Mouse (Mus musculus) hindbrain, embryonic 12.5 days (tissue): ENCODE measurements around the gene Igf2r. TPM values are rescaled to one million over a fixed set of nuclear protein-coding genes. Genes with fewer than 3 reads are reported as not detected.

Experiments used
- ATAC-seq: fragments of 200-750 bp; cut with Nextera tagmentation; 2 replicates; pipeline ENCODE4 v1.8.0; 2017; ENCODE audit warnings: moderate TSS enrichment; ENCODE audit not compliant: low FRiP score
- H3K27ac ChIP-seq: fragments of 300-500 bp; sonication (generic); 2 replicates; pipeline ENCODE4 v1.5.1; 2016; ENCODE audit warnings: mild to moderate bottlenecking
- H3K27me3 ChIP-seq: fragments of 300-500 bp; sonication (generic); 2 replicates; pipeline ENCODE4 v1.6.1; 2016; ENCODE audit warnings: mild to moderate bottlenecking
- H3K36me3 ChIP-seq: fragments of 300-500 bp; sonication (generic); 2 replicates; pipeline ENCODE4 v1.6.1; 2016; ENCODE audit warnings: mild to moderate bottlenecking
- H3K4me1 ChIP-seq: fragments of 300-500 bp; sonication (generic); 2 replicates; pipeline ENCODE4 v1.6.1; 2016
- H3K4me2 ChIP-seq: fragments of 300-500 bp; sonication (generic); replicated peaks from 2 replicates; pipeline ENCODE4 v1.6.1; 2016; ENCODE audit warnings: mild to moderate bottlenecking
- H3K4me3 ChIP-seq: fragments of 300-500 bp; sonication (generic); 2 replicates; pipeline ENCODE4 v1.5.1; 2016; ENCODE audit warnings: mild to moderate bottlenecking
- H3K9ac ChIP-seq: fragments of 300-500 bp; sonication (generic); 2 replicates; pipeline ENCODE4 v1.6.1; 2016; ENCODE audit warnings: mild to moderate bottlenecking, moderate library complexity
- H3K9me3 ChIP-seq: fragments of 300-500 bp; sonication (generic); replicated peaks from 2 replicates; pipeline ENCODE4 v1.6.1; 2016; ENCODE audit warnings: mild to moderate bottlenecking
- WGBS: fragments of 180-500 bp; shearing (Covaris S2); methylation state at CpG from one replicate; pipeline ENCODE4 v1.1.7; 2016; 5-methylcytosine and 5-hydroxymethylcytosine counted together
- polyA plus RNA-seq: library from polyadenylated mRNA; unstranded; fragments of >200 nt; fragmentation: Nextera tagmentation; extraction: Ambion mirVana; gene quantifications from 2 replicates; pipeline ENCODE4 v1.2.1, GENCODE M21; 2016

The Igf2r gene
- polyA plus RNA-seq, 1 experiment from 2014 or later = 27.5 TPM

- H3K36me3 ChIP-seq = no peaks in the 10 kb centered on the region
- no peaks in the 10 kb centered on the region for H3K27me3 ChIP-seq
- ATAC-seq = no peak
- WGBS = 86% methylated on average over 5 of the region's 5 CpGs
- H3K4me2 ChIP-seq = no peak overlapping the region
- no peaks in the 10 kb centered on the region; the same call in 1 of the 2 replicates for H3K9me3 ChIP-seq
- peaks cover 32% of the 10 kb centered on the region for H3K4me1 ChIP-seq
- H3K27ac ChIP-seq = no peak overlapping the region
- no peak overlapping the region for H3K9ac ChIP-seq
- H3K4me3 ChIP-seq = no peak overlapping the region
Measured at GRCm38 (mm10) chr17:12770500-12770899, 1.0 kb upstream of the Igf2r start.

GRCm38 (mm10) chr17:12768415-12769379 lies 767 bp downstream of the Igf2r start:
- no peaks in the 10 kb centered on the region for H3K27me3 ChIP-seq
- H3K4me2 ChIP-seq = peak overlapping the region; percentile 71
- H3K4me3 ChIP-seq = peak overlapping the region; percentile 53
- ATAC-seq = peak; percentile 46; the same call in 1 of the 2 replicates
- peak overlapping the region; percentile 24 for H3K27ac ChIP-seq
- WGBS = 18% methylated on average over 40 of the region's 41 CpGs
- no peaks in the 10 kb centered on the region for H3K36me3 ChIP-seq
- peaks cover 33% of the 10 kb centered on the region for H3K4me1 ChIP-seq
- peak overlapping the region; percentile 68 for H3K9ac ChIP-seq
- no peaks in the 10 kb centered on the region for H3K9me3 ChIP-seq

DNA sequence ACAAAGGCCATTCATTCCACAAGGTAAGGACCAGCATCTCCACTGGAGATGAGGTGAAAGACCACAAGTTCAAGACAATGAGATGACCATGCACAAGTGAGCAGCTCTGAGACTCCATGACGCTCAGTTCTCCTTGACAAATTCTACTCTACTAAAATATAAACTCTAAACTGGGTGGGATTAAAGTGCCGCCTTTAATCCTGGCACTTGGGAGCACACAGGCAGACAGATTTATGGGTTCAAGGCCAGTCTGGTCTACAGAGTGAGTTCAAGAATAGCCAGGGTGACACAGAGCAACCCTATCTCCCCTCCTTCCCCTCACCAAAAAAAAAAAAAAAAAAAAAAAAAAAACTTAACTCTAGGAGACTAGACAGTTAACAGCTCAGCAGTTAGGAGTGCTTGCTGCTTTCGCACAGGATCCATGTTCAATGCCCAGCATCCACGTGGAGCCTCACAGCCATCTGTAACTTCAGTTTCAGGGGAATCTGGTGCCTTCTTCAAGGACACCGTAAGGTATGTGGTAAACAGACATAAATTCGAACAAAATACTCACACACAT lies 2.1 kb downstream of the Igf2r start:
- no peak overlapping the region for H3K9ac ChIP-seq
- H3K9me3 ChIP-seq = no peaks in the 10 kb centered on the region
- no peaks in the 10 kb centered on the region for H3K36me3 ChIP-seq
- ATAC-seq = no peak
- H3K4me3 ChIP-seq = no peak overlapping the region
- H3K27ac ChIP-seq = no peak overlapping the region
- H3K4me2 ChIP-seq = no peak overlapping the region; the same call in 1 of the 2 replicates
- H3K4me1 ChIP-seq = peaks cover 33% of the 10 kb centered on the region
- H3K27me3 ChIP-seq = no peaks in the 10 kb centered on the region
- WGBS = 93% methylated on average over 6 of the region's 6 CpGs

- no peaks in the 10 kb centered on the region for H3K9me3 ChIP-seq
- no peaks in the 10 kb centered on the region for H3K36me3 ChIP-seq
- no peak overlapping the region for H3K4me3 ChIP-seq
- no peaks in the 10 kb centered on the region for H3K27me3 ChIP-seq
- no peak overlapping the region for H3K9ac ChIP-seq
- H3K27ac ChIP-seq = no peak overlapping the region
- WGBS = 94% methylated on average over 2 of the region's 2 CpGs
- no peak for ATAC-seq
- peaks cover 42% of the 10 kb centered on the region for H3K4me1 ChIP-seq
- H3K4me2 ChIP-seq = no peak overlapping the region
Measured at GRCm38 (mm10) chr17:12763412-12763811, 6.1 kb downstream of the Igf2r start.

DNA sequence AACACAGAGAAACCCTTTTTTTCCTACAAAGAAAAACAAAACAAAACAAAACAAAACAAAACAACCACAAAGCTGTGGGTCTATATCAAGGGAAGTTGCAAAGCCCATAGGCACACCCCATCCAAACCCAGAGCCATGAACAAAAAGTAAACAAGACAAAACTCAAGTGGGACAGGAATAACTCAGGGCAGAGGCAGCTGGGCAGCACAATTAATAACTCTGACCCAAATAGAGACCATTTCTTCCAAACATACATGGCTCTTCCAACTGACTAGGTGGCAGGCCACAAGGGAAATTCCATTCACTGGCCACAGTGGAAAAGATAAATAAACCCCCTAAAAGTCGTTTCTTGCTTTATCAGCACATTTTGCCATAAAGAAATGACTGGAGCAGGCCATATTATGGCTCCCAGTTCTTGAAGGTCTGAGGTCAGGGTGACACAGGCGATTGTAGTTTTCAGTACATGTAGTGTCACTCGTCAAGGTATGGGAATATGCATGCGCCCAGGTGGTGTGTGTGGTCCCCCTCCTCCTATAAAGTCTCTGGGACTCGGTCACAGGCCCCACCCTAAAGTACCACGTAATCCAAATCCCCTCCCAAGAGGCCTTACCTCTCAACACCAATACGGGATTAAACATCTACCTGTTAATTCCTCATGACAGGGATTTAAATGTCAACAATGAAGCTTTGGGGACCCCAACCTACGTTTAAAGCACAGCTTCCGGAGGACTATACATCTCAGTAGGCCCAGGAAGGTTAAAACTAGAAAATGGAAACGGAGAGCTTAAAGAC lies 8.9 kb downstream of the Igf2r start:
- H3K4me1 ChIP-seq = peaks cover 20% of the 10 kb centered on the region
- no peaks in the 10 kb centered on the region for H3K36me3 ChIP-seq
- H3K27me3 ChIP-seq = no peaks in the 10 kb centered on the region
- no peak for ATAC-seq
- H3K27ac ChIP-seq = no peak overlapping the region
- WGBS = 84% methylated on average over 10 of the region's 10 CpGs
- no peak overlapping the region for H3K9ac ChIP-seq
- no peak overlapping the region for H3K4me3 ChIP-seq
- H3K4me2 ChIP-seq = no peak overlapping the region
- no peaks in the 10 kb centered on the region for H3K9me3 ChIP-seq

DNA sequence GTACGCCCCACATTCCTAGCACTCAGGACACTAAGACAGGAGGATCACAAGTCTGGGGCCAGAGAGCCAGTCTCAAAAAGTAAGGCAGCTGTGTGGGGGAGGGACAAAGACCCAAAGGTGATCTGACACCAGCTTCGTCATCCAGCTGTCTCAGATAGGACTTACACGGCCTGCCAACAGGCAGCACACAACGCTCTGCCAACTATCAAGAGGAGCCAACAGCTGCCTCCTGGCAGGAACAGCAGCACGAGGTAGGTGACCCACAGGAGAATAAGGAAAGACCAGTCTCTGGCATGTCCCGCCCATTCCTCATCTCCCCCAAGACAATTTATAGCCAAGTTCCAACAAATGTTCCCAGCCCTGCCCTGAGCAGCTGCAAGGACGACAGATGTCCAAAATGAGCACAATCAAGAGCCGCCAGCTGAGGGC lies 9.8 kb downstream of the Igf2r start:
- H3K9me3 ChIP-seq = no peaks in the 10 kb centered on the region
- H3K4me3 ChIP-seq = no peak overlapping the region
- H3K4me2 ChIP-seq = no peak overlapping the region
- H3K36me3 ChIP-seq = no peaks in the 10 kb centered on the region
- H3K27ac ChIP-seq = no peak overlapping the region
- no peak for ATAC-seq
- H3K27me3 ChIP-seq = no peaks in the 10 kb centered on the region
- H3K9ac ChIP-seq = no peak overlapping the region
- 70% methylated on average over 8 of the region's 8 CpGs for WGBS
- peaks cover 22% of the 10 kb centered on the region for H3K4me1 ChIP-seq

DNA sequence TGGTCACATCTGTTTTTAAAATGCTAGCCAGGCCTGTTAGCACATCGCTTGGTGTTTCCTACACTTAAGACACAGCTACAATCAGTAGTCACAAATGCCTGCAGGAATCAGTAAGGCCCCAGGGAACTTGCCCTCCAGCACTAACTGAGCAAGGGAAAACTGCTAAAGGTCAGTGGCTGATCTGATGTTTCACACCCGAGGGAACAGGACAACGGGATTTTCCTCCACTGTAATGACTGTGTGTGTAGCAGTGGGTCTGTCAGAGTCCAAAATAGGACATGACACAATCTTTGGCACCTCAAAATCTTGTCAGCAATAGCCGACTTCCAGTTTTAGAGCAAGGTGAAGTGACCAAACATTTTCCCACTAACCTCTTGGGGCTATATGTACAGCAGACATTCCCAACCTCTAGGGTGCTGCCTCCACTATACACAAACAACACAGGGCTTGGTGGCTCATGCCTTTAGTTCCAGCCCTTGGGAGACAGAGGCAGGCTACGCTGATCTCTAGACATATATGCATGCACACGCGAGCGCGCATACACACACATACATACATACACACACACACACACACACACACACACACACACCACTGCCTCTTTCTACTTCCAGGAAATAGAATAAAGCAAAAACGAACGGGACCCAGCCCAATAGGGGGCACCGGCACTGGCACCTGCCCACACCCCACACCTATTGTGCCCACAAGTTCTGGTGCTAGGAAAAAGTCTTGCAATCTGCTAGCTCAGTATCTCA lies 10.6 kb downstream of the Igf2r start:
- H3K9ac ChIP-seq = no peak overlapping the region
- WGBS = 84% methylated on average over 12 of the region's 12 CpGs
- no peak overlapping the region for H3K4me2 ChIP-seq
- no peak overlapping the region for H3K4me3 ChIP-seq
- no peaks in the 10 kb centered on the region for H3K9me3 ChIP-seq
- no peak overlapping the region for H3K27ac ChIP-seq
- H3K4me1 ChIP-seq = peaks cover 22% of the 10 kb centered on the region
- ATAC-seq = no peak
- H3K36me3 ChIP-seq = no peaks in the 10 kb centered on the region
- H3K27me3 ChIP-seq = no peaks in the 10 kb centered on the region

DNA sequence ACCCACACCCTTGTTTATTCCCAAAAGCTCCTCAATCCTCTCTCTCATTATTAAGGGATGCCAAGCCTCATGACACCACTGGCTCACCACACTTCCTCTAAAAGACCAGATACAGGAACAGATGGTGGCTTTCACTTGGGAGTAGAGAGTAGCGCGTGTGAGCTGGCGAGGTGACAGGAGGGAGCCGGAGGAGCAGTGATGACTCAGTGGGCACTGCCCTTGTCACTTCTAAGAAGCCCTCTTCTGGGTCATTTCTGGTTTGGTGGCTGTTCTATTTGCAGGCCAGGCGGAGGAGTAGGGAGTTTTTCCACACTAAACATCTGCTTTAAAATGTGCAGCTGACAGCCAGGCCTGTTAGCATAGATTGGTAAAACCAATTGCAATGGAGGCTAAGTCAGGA lies 11.5 kb downstream of the Igf2r start:
- H3K27ac ChIP-seq = no peak overlapping the region
- WGBS = 74% methylated on average over 5 of the region's 5 CpGs
- no peaks in the 10 kb centered on the region for H3K27me3 ChIP-seq
- H3K4me2 ChIP-seq = no peak overlapping the region
- no peak overlapping the region for H3K9ac ChIP-seq
- ATAC-seq = no peak
- peaks cover 23% of the 10 kb centered on the region for H3K4me1 ChIP-seq
- no peak overlapping the region for H3K4me3 ChIP-seq
- H3K9me3 ChIP-seq = no peaks in the 10 kb centered on the region
- no peaks in the 10 kb centered on the region for H3K36me3 ChIP-seq

DNA sequence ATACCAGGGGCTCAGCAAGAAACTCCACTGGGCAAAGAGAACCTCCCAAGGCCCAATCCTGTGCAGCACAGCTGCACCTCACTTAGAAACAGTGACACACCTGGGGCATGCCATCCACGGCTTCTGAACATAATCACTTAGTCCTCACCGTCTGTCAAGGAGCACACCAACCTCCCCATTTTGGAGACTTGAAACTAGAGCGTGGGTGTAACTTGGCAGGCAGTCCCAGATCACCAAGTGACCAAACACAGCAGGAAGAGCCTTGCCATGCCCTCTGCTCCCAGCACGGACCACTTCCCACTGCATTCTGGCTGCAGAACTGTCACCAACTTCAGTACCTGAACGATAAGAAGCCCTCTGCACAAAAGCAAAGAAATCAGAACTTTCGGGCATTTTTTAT lies 12.3 kb downstream of the Igf2r start:
- H3K9me3 ChIP-seq = no peaks in the 10 kb centered on the region
- ATAC-seq = no peak
- peaks cover 30% of the 10 kb centered on the region for H3K4me1 ChIP-seq
- WGBS = 90% methylated on average over 6 of the region's 6 CpGs
- H3K4me3 ChIP-seq = no peak overlapping the region
- H3K36me3 ChIP-seq = no peaks in the 10 kb centered on the region
- no peak overlapping the region for H3K4me2 ChIP-seq
- no peak overlapping the region for H3K9ac ChIP-seq
- no peaks in the 10 kb centered on the region for H3K27me3 ChIP-seq
- no peak overlapping the region for H3K27ac ChIP-seq

- no peaks in the 10 kb centered on the region for H3K9me3 ChIP-seq
- H3K27ac ChIP-seq = no peak overlapping the region
- H3K4me3 ChIP-seq = no peak overlapping the region
- no peak overlapping the region for H3K9ac ChIP-seq
- H3K36me3 ChIP-seq = no peaks in the 10 kb centered on the region
- no peak overlapping the region for H3K4me2 ChIP-seq
- no peak for ATAC-seq
- H3K27me3 ChIP-seq = no peaks in the 10 kb centered on the region
- WGBS = 77% methylated on average over 4 of the region's 4 CpGs
- H3K4me1 ChIP-seq = peaks cover 41% of the 10 kb centered on the region
Measured at GRCm38 (mm10) chr17:12755951-12756350, 13.5 kb downstream of the Igf2r start.

DNA sequence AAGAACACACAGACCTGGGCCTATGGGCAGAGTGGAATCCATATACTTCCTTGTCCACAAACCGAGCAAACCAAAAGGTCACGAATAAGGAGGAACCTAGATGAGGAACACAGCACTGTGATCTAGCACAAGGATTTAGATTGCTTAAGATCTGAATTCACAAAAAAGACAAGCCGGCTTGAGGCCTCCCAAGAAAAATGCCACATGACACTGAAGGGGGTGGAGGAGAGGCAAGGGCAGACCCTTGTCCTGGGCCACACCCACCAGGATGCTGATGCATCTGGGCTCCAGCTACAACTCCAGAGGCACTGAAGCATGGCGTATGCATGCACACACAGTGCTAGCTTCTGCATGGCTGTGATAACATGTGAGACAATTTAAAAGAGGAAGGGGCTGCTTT lies 14.3 kb downstream of the Igf2r start:
- Histone ChIP-seq H3K4me3 (no peak overlapping the region), H3K4me1 (peaks cover 46% of the 10 kb centered on the region), H3K4me2 (no peak overlapping the region), H3K27me3 (no peaks in the 10 kb centered on the region), H3K9ac (no peak overlapping the region), H3K36me3 (no peaks in the 10 kb centered on the region; the same call in 1 of the 2 replicates), H3K9me3 (no peaks in the 10 kb centered on the region), H3K27ac (no peak overlapping the region)
- WGBS = 90% methylated on average over 4 of the region's 4 CpGs
- ATAC-seq = no peak
